Mouse (Mus musculus) embryonic fibroblast, embryonic 13.5 days (primary cell): ENCODE data around the gene Magi2.

Source experiments
- CTCF ChIP-seq: IDR thresholded peaks from 2 replicates; pipeline ENCODE4 v1.5.1; 2011; ENCODE audit warnings: mild to moderate bottlenecking, control low read depth, low read length, moderate library complexity, borderline replicate concordance; ENCODE audit not compliant: insufficient read depth
- POLR2A ChIP-seq: IDR thresholded peaks from 2 replicates; pipeline ENCODE4 v1.6.1; 2011; ENCODE audit warnings: low read depth, mild to moderate bottlenecking, control low read depth, low read length, moderate library complexity

GRCm38 (mm10) chr5:19637789-19638188 lies 411.0 kb downstream of the Magi2 start:
- TF ChIP-seq CTCF (no peak), POLR2A (no peak)
